ENCODE assay signal across 34 mouse cellular contexts in genomic region chr1:37041856-37042255, GRCm38 (mm10). TPM values are rescaled to one million over a fixed set of nuclear protein-coding genes. Genes with fewer than 3 reads are reported as not detected.
"Had no signal": no experiment of that assay in that cellular context is flagged by ENCODE, and none has a peak within 500 bp of the region (broad histone marks: within the 10 kb centered on the region; RNA-seq: fewer than 3 reads in every experiment).

No protein-coding gene starts in this region.

- H3K9ac ChIP-seq: heart, embryonic 12.5 days; heart, embryonic 13.5 days; heart, embryonic 15.5 days; hindbrain, embryonic 12.5 days; hindbrain, embryonic 13.5 days; hindbrain, embryonic 14.5 days; hindbrain, embryonic 15.5 days; intestine, embryonic 15.5 days; kidney, embryonic 15.5 days had no signal

- H3K27ac ChIP-seq: heart, embryonic 13.5 days; heart, embryonic 15.5 days; hindbrain, embryonic 10.5 days; hindbrain, embryonic 12.5 days; hindbrain, embryonic 13.5 days; hindbrain, embryonic 14.5 days; hindbrain, embryonic 15.5 days; hindbrain, postnatal 0 days; intestine, embryonic 15.5 days; kidney, embryonic 15.5 days; kidney, postnatal 0 days; layer of hippocampus, adult 2 months; left cerebral cortex, adult 2 months had no signal

- ATAC-seq: hindbrain, embryonic 16.5 days; hindbrain, postnatal 0 days; inflammation-experienced regulatory T-cells, adult 6 months had no signal

- H3K36me3 ChIP-seq: heart, embryonic 12.5 days; heart, embryonic 13.5 days; heart, embryonic 15.5 days; hindbrain, embryonic 10.5 days; hindbrain, embryonic 12.5 days; hindbrain, embryonic 13.5 days; hindbrain, embryonic 15.5 days; intestine, embryonic 15.5 days; kidney, embryonic 15.5 days had no signal

- H3K4me1 ChIP-seq: heart, embryonic 12.5 days; heart, embryonic 13.5 days; heart, embryonic 15.5 days; hindbrain, embryonic 10.5 days; hindbrain, embryonic 12.5 days; hindbrain, embryonic 13.5 days; hindbrain, embryonic 15.5 days; intestine, embryonic 15.5 days had no signal

- H3K4me3 ChIP-seq: heart, embryonic 12.5 days; heart, embryonic 13.5 days; heart, embryonic 15.5 days; hindbrain, embryonic 10.5 days; hindbrain, embryonic 12.5 days; hindbrain, embryonic 13.5 days; hindbrain, embryonic 15.5 days; intestine, embryonic 15.5 days; kidney, embryonic 15.5 days; layer of hippocampus, adult 2 months; left cerebral cortex, adult 2 months had no signal

- H3K9me3 ChIP-seq: heart, embryonic 13.5 days; heart, embryonic 15.5 days; hindbrain, embryonic 10.5 days; hindbrain, embryonic 12.5 days; hindbrain, embryonic 13.5 days; hindbrain, embryonic 15.5 days; intestine, embryonic 15.5 days; kidney, embryonic 15.5 days had no signal

- DNase-seq: heart, postnatal 10 days; heart, postnatal 14 days; heart, postnatal 36 days; heart, postnatal 4 days; kidney, adult 11 months; kidney, adult 18-20 months; kidney, adult 2 months; kidney, adult 8-10 months; kidney, adult 9 months; kidney, postnatal 10 days; kidney, postnatal 14 days; kidney, postnatal 25 days; kidney, postnatal 36 days; kidney, postnatal 4 days; layer of hippocampus, adult 9-11 months; layer of hippocampus, postnatal 36 days had no signal

- H3K27me3 ChIP-seq: heart, embryonic 12.5 days; heart, embryonic 13.5 days; heart, embryonic 15.5 days; hindbrain, embryonic 12.5 days; hindbrain, embryonic 13.5 days; hindbrain, embryonic 15.5 days; intestine, embryonic 15.5 days; kidney, embryonic 15.5 days had no signal

RNA-seq across cellular contexts. Expression of gene Vwa3b, which starts 15.5 kb away (rescaled TPM):
- total RNA-seq: hematopoietic stem cell, adult 5-6 weeks had no signal
- polyA plus RNA-seq: heart, embryonic 12.5 days; kidney, embryonic 14.5 days; kidney, embryonic 15.5 days had no signal
